7 mouse cellular contexts compared by ENCODE assay signal in the genomic region with DNA sequence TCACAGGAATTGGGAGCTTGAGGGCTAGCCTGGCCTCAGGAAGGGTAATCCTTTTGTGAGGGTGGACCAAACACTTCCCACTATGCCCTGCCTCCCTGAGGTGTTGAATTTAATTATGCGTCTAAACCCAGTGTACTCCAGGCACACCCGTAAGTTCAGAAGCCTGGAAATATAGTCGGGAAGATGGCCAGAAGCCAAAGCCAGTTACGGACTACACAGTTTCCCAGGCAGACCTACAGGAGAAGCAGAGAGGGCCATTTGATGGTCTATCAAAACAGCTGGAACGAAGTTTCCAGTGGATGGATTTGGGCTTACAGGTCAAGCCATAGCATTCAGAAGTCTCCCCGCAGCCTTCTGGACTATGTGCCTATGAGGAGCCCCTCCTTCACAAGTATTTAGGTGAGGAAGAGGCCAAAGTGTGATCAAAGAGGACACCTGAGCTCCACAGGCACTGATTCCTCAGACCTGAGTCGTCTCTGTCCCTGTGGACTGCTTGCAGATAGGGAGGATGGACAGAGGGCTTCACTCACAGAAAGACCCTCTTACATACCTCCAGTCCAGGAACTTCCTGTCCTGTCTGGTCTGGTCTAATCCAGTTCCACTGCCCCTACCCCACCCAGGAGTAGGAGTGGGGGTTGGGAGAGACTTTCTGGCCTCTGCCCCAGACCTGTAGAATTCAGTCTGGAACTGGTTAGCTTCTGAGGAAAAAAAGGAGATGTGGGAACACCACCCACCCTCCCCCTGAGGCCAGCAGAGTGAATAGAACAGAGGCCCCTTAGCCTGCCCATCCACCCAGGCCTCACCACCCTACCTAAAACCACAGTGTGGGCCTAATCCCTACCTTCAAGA. TPM values are rescaled to one million over a fixed set of nuclear protein-coding genes. Genes with fewer than 3 reads are reported as not detected.
DNase-seq lines count a peak whose midpoint lies in the region; ATAC-seq and TF ChIP-seq lines count a peak whose summit lies in the region.

No protein-coding gene starts in this region.

- no peak overlapping the region for H3K4me3 ChIP-seq in ES-E14 (ENCODE audit: insufficient read depth in 1 of 2, low read depth in 1 of 2, low read length in 2 of 2, poor library complexity in 1 of 2, severe bottlenecking in 1 of 2)
- no peak overlapping the region for H3K4me3 ChIP-seq in heart, postnatal 0 days (ENCODE audit: low read depth, low read length)
- no peak overlapping the region for H3K4me3 ChIP-seq in limb, embryonic 15.5 days

- in situ Hi-C loops in ES-E14 (cut with MboI; ENCODE audit: low sequenced_read_pairs in 2 of 2, unreplicated experiment in 2 of 2) = no loop called here

- H3K9ac ChIP-seq in ES-E14 (ENCODE audit: insufficient read depth, low read depth, low read length, poor library complexity, severe bottlenecking) = no peak overlapping the region
- peak overlapping the region; percentile 44; the same call in 1 of the 2 replicates for H3K9ac ChIP-seq in heart, postnatal 0 days (replicated peaks; ENCODE audit: low read depth, low read length)
- H3K9ac ChIP-seq in limb, embryonic 15.5 days = no peak overlapping the region

- peak overlapping the region; percentile 50 for H3K27ac ChIP-seq in ES-E14 (ENCODE audit: insufficient read depth, low read depth, low read length, poor library complexity, severe bottlenecking)
- peak overlapping the region; percentile 94 for H3K27ac ChIP-seq in heart, postnatal 0 days (ENCODE audit: low read depth)
- peak overlapping the region; percentile 89 for H3K27ac ChIP-seq in limb, embryonic 15.5 days

- H3K36me3 ChIP-seq in ES-E14 (ENCODE audit: control insufficient read depth, insufficient read depth, low read length, poor library complexity, severe bottlenecking) = peaks cover 8% of the 10 kb centered on the region; the same call in 1 of the 2 replicates
- peaks cover 39% of the 10 kb centered on the region for H3K36me3 ChIP-seq in heart, postnatal 0 days (replicated peaks; ENCODE audit: control insufficient read depth, insufficient read depth, low read length)
- H3K36me3 ChIP-seq in limb, embryonic 15.5 days = peaks cover 42% of the 10 kb centered on the region

- no peak overlapping the region for H3K4me2 ChIP-seq in heart, postnatal 0 days (ENCODE audit: low read depth, low read length)
- H3K4me2 ChIP-seq in limb, embryonic 15.5 days = no peak overlapping the region

- H3K4me1 ChIP-seq in ES-E14 (ENCODE audit: control insufficient read depth in 2 of 2, insufficient read depth in 2 of 2, low read length in 2 of 2, poor library complexity in 1 of 2) = peaks cover 9 to 29% of the 10 kb centered on the region in 2 experiments; a peak in 3 of 4 replicates
- peaks cover 52% of the 10 kb centered on the region for H3K4me1 ChIP-seq in heart, postnatal 0 days (ENCODE audit: control insufficient read depth, insufficient read depth)
- H3K4me1 ChIP-seq in limb, embryonic 15.5 days = peaks cover 50% of the 10 kb centered on the region

- no peak for TF ChIP-seq CTCF in heart, postnatal 0 days (IDR thresholded peaks at IDR 0.05; ENCODE audit: low read depth)

- 30% methylated on average over 7 of the region's 7 CpGs for WGBS in heart, postnatal 0 days
- 42% methylated on average over 7 of the region's 7 CpGs for WGBS in limb, embryonic 15.5 days

- ATAC-seq in heart, postnatal 0 days (ENCODE audit: insufficient read depth, low read depth) = no peak
- no peak for ATAC-seq in limb, embryonic 15.5 days (ENCODE audit: insufficient number of reproducible peaks, low FRiP score, low TSS enrichment, low read depth)

- H3K27me3 ChIP-seq in heart, postnatal 0 days (ENCODE audit: control insufficient read depth, insufficient read depth, low read length) = no peaks in the 10 kb centered on the region
- H3K27me3 ChIP-seq in limb, embryonic 15.5 days = no peaks in the 10 kb centered on the region

- DNase-seq in 3T3-L1 (ENCODE audit: low read depth, low spot score) (peak; percentile 53), ES-E14 (ENCODE audit: low read depth, low spot score) (no peak)
- no peak for DNase-seq in heart, postnatal 0 days (ENCODE audit: low spot score)
- DNase-seq in retina, postnatal 1 day = no peak
- no peak for DNase-seq in layer of hippocampus, postnatal 14 days (ENCODE audit: low spot score in 2 of 2)
- DNase-seq in spleen, postnatal 10 days (ENCODE audit: low spot score in 2 of 2) = no peak

- no peak for TF ChIP-seq EP300 in heart, postnatal 0 days (IDR thresholded peaks at IDR 0.05; ENCODE audit: low read depth)

- no peaks in the 10 kb centered on the region for H3K9me3 ChIP-seq in ES-E14 (ENCODE audit: control insufficient read depth, insufficient read depth, low read depth, low read length)
- no peaks in the 10 kb centered on the region for H3K9me3 ChIP-seq in heart, postnatal 0 days (replicated peaks; ENCODE audit: control insufficient read depth, low read length)
- no peaks in the 10 kb centered on the region for H3K9me3 ChIP-seq in limb, embryonic 15.5 days

TF ChIP-seq in ES-E14, 5 proteins besides CTCF, POLR2A, EP300 and RAD21:
- TF ChIP-seq ZC3H11A (IDR thresholded peaks at IDR 0.05; ENCODE audit: borderline replicate concordance, low read depth, low read length) (no peak), ZNF384 (IDR thresholded peaks at IDR 0.05; ENCODE audit: low read depth, low read length) (no peak), CHD2 (IDR thresholded peaks at IDR 0.05; ENCODE audit: low read depth, low read length) (no peak), MAFK (IDR thresholded peaks at IDR 0.05; ENCODE audit: insufficient read depth, low read depth, low read length) (no peak), HCFC1 (IDR thresholded peaks at IDR 0.05; ENCODE audit: borderline replicate concordance, insufficient read depth, low read length) (no peak)

RNA-seq across cellular contexts. Expression of gene Phyhd1, which starts 1.1 kb away (rescaled TPM):
- 2.7 and 5.5 TPM in 2 replicates for total RNA-seq in ES-E14 (2012; rRNA removed)
- 12.9 and 47.1 TPM in 2 replicates for total RNA-seq in heart, postnatal 0 days (2014; rRNA removed; ENCODE audit: low replicate concordance)
- 14.7 and 15.9 TPM in 2 replicates for polyA plus RNA-seq in heart, postnatal 0 days (2015; fragmentation: Nextera tagmentation; extraction: Ambion mirVana)
- polyA plus RNA-seq in limb, embryonic 15.5 days (2015; fragmentation: Nextera tagmentation; extraction: Ambion mirVana) = 5.9 and 6.8 TPM in 2 replicates
- total RNA-seq in layer of hippocampus, postnatal 14 days (2021) = 10 to 100 TPM; 23.1 to 24.0 TPM

RNA-seq across cellular contexts. Expression of gene Gm28038, which starts 15.9 kb away (rescaled TPM):
- total RNA-seq in ES-E14 (2012; rRNA removed) = not detected in 2 replicates
- not detected in 2 replicates for total RNA-seq in heart, postnatal 0 days (2014; rRNA removed; ENCODE audit: low replicate concordance)
- not detected in 2 replicates for polyA plus RNA-seq in heart, postnatal 0 days (2015; fragmentation: Nextera tagmentation; extraction: Ambion mirVana)
- polyA plus RNA-seq in limb, embryonic 15.5 days (2015; fragmentation: Nextera tagmentation; extraction: Ambion mirVana) = not detected in 2 replicates
- total RNA-seq in layer of hippocampus, postnatal 14 days (2021) = not detected

RNA-seq across cellular contexts. Expression of gene Dolk, which starts 21.2 kb away (rescaled TPM):
- 25.2 and 31.6 TPM in 2 replicates for total RNA-seq in ES-E14 (2012; rRNA removed)
- total RNA-seq in heart, postnatal 0 days (2014; rRNA removed; ENCODE audit: low replicate concordance) = 45.4 and 53.8 TPM in 2 replicates
- polyA plus RNA-seq in heart, postnatal 0 days (2015; fragmentation: Nextera tagmentation; extraction: Ambion mirVana) = 27.2 and 32.8 TPM in 2 replicates
- polyA plus RNA-seq in limb, embryonic 15.5 days (2015; fragmentation: Nextera tagmentation; extraction: Ambion mirVana) = 31.5 and 33.4 TPM in 2 replicates
- total RNA-seq in layer of hippocampus, postnatal 14 days (2021) = 10 to 100 TPM; 24.4 TPM

RNA-seq across cellular contexts. Expression of gene Nup188, which starts 21.3 kb away (rescaled TPM):
- total RNA-seq in ES-E14 (2012; rRNA removed) = 84.5 and 115 TPM in 2 replicates
- 24.6 and 32.3 TPM in 2 replicates for total RNA-seq in heart, postnatal 0 days (2014; rRNA removed; ENCODE audit: low replicate concordance)
- polyA plus RNA-seq in heart, postnatal 0 days (2015; fragmentation: Nextera tagmentation; extraction: Ambion mirVana) = 10.5 and 11.0 TPM in 2 replicates
- polyA plus RNA-seq in limb, embryonic 15.5 days (2015; fragmentation: Nextera tagmentation; extraction: Ambion mirVana) = 28.2 and 32.4 TPM in 2 replicates
- 10 to 100 TPM; 19.4 to 20.5 TPM for total RNA-seq in layer of hippocampus, postnatal 14 days (2021)

RNA-seq across cellular contexts. Expression of gene Gm28035, which starts 24.5 kb away (rescaled TPM):
- total RNA-seq in ES-E14 (2012; rRNA removed) = 0.76 and 1.4 TPM in 2 replicates
- total RNA-seq in heart, postnatal 0 days (2014; rRNA removed; ENCODE audit: low replicate concordance) = 13.9 TPM in 1 of 2 replicates, not detected in the other
- 0.10 and 0.12 TPM in 2 replicates for polyA plus RNA-seq in heart, postnatal 0 days (2015; fragmentation: Nextera tagmentation; extraction: Ambion mirVana)
- 0.10 and 0.11 TPM in 2 replicates for polyA plus RNA-seq in limb, embryonic 15.5 days (2015; fragmentation: Nextera tagmentation; extraction: Ambion mirVana)
- 1 to 10 TPM; 6.7 to 7.3 TPM for total RNA-seq in layer of hippocampus, postnatal 14 days (2021)
